Mouse (Mus musculus): ENCODE data around the gene Ino80b. TPM values are rescaled to one million over a fixed set of nuclear protein-coding genes. Genes with fewer than 3 reads are reported as not detected.
A peak's percentile ranks its signal among the peaks of the same experiment; 100 is the strongest.

Gene Ino80b
- polyA plus RNA-seq, 1 experiment from 2014 or later, result 13.5 TPM

- Histone ChIP-seq H3K27me3 (replicated peaks; ENCODE audit: control insufficient read depth, insufficient read depth, low read length) (no peaks in the 10 kb centered on the region), H3K9me3 (ENCODE audit: control insufficient read depth, low read length) (no peaks in the 10 kb centered on the region), H3K27ac (ENCODE audit: low read depth, low read length) (no peak overlapping the region), H3K4me1 (ENCODE audit: control insufficient read depth, insufficient read depth, low read depth, low read length) (peaks cover 8% of the 10 kb centered on the region), H3K4me3 (ENCODE audit: low read length) (no peak overlapping the region), H3K9ac (ENCODE audit: low read depth, low read length) (no peak overlapping the region), H3K36me3 (ENCODE audit: control insufficient read depth, insufficient read depth, low read length) (peaks cover 2% of the 10 kb centered on the region; the same call in 1 of the 2 replicates), H3K4me2 (ENCODE audit: low read length) (no peak overlapping the region)
- ATAC-seq, result no peak
- 75% methylated on average over 9 of the region's 9 CpGs for WGBS
These were observed 20.6 kb upstream of the Ino80b start for GRCm38 (mm10) chr6:83145805-83146204.

GRCm38 (mm10) chr6:83145209-83145608 is 20.0 kb upstream of the Ino80b start:
- H3K9ac ChIP-seq (ENCODE audit: low read depth, low read length), result no peak overlapping the region
- 74% methylated on average over 2 of the region's 2 CpGs for WGBS
- no peaks in the 10 kb centered on the region for H3K27me3 ChIP-seq (replicated peaks; ENCODE audit: control insufficient read depth, insufficient read depth, low read length)
- ATAC-seq, result no peak
- H3K27ac ChIP-seq (ENCODE audit: low read depth, low read length), result no peak overlapping the region
- no peak overlapping the region for H3K4me3 ChIP-seq (ENCODE audit: low read length)
- H3K4me1 ChIP-seq (ENCODE audit: control insufficient read depth, insufficient read depth, low read depth, low read length), result peaks cover 8% of the 10 kb centered on the region
- no peaks in the 10 kb centered on the region for H3K9me3 ChIP-seq (ENCODE audit: control insufficient read depth, low read length)
- no peak overlapping the region for H3K4me2 ChIP-seq (ENCODE audit: low read length)
- peaks cover 2% of the 10 kb centered on the region; the same call in 1 of the 2 replicates for H3K36me3 ChIP-seq (ENCODE audit: control insufficient read depth, insufficient read depth, low read length)

GRCm38 (mm10) chr6:83142886-83143285 is 17.7 kb upstream of the Ino80b start:
- Histone ChIP-seq H3K4me3 (ENCODE audit: low read length) (peak overlapping the region; percentile 42), H3K9ac (ENCODE audit: low read depth, low read length) (no peak overlapping the region), H3K27ac (ENCODE audit: low read depth, low read length) (no peak overlapping the region), H3K4me1 (ENCODE audit: control insufficient read depth, insufficient read depth, low read depth, low read length) (peaks cover 11% of the 10 kb centered on the region), H3K27me3 (replicated peaks; ENCODE audit: control insufficient read depth, insufficient read depth, low read length) (no peaks in the 10 kb centered on the region), H3K36me3 (ENCODE audit: control insufficient read depth, insufficient read depth, low read length) (no peaks in the 10 kb centered on the region), H3K4me2 (ENCODE audit: low read length) (peak overlapping the region; percentile 18; the same call in 1 of the 2 replicates), H3K9me3 (ENCODE audit: control insufficient read depth, low read length) (no peaks in the 10 kb centered on the region)
- ATAC-seq, result no peak
- WGBS, result 35% methylated on average over 11 of the region's 11 CpGs

- 3% methylated on average over 41 of the region's 41 CpGs for WGBS
- Histone ChIP-seq H3K4me3 (ENCODE audit: low read length) (peak overlapping the region; percentile 42), H3K27me3 (replicated peaks; ENCODE audit: control insufficient read depth, insufficient read depth, low read length) (no peaks in the 10 kb centered on the region), H3K9ac (ENCODE audit: low read depth, low read length) (peak overlapping the region; percentile 75), H3K4me1 (ENCODE audit: control insufficient read depth, insufficient read depth, low read depth, low read length) (peaks cover 11% of the 10 kb centered on the region), H3K9me3 (ENCODE audit: control insufficient read depth, low read length) (no peaks in the 10 kb centered on the region), H3K36me3 (ENCODE audit: control insufficient read depth, insufficient read depth, low read length) (no peaks in the 10 kb centered on the region), H3K27ac (ENCODE audit: low read depth, low read length) (no peak overlapping the region), H3K4me2 (ENCODE audit: low read length) (peak overlapping the region; percentile 83)
- ATAC-seq, result peak; percentile 32; the same call in 1 of the 2 replicates
These were observed 17.0 kb upstream of the Ino80b start for GRCm38 (mm10) chr6:83142211-83142731.

GRCm38 (mm10) chr6:83141636-83142035 is 16.4 kb upstream of the Ino80b start:
- ATAC-seq, result no peak
- Histone ChIP-seq H3K36me3 (ENCODE audit: control insufficient read depth, insufficient read depth, low read length) (no peaks in the 10 kb centered on the region), H3K4me2 (ENCODE audit: low read length) (peak overlapping the region; percentile 83), H3K4me3 (ENCODE audit: low read length) (peak overlapping the region; percentile 42), H3K9ac (ENCODE audit: low read depth, low read length) (peak overlapping the region; percentile 75), H3K27ac (ENCODE audit: low read depth, low read length) (no peak overlapping the region), H3K27me3 (replicated peaks; ENCODE audit: control insufficient read depth, insufficient read depth, low read length) (no peaks in the 10 kb centered on the region), H3K9me3 (ENCODE audit: control insufficient read depth, low read length) (no peaks in the 10 kb centered on the region), H3K4me1 (ENCODE audit: control insufficient read depth, insufficient read depth, low read depth, low read length) (peaks cover 11% of the 10 kb centered on the region)
- 40% methylated on average over 4 of the region's 4 CpGs for WGBS

GRCm38 (mm10) chr6:83140044-83140443 is 14.8 kb upstream of the Ino80b start:
- no peak overlapping the region for H3K27ac ChIP-seq (ENCODE audit: low read depth, low read length)

GRCm38 (mm10) chr6:83138056-83138455 is 12.8 kb upstream of the Ino80b start:
- Histone ChIP-seq H3K27me3 (replicated peaks; ENCODE audit: control insufficient read depth, insufficient read depth, low read length) (peaks cover 8% of the 10 kb centered on the region; the same call in 1 of the 2 replicates), H3K9ac (ENCODE audit: low read depth, low read length) (peak overlapping the region; percentile 58), H3K36me3 (ENCODE audit: control insufficient read depth, insufficient read depth, low read length) (no peaks in the 10 kb centered on the region), H3K9me3 (ENCODE audit: control insufficient read depth, low read length) (no peaks in the 10 kb centered on the region), H3K27ac (ENCODE audit: low read depth, low read length) (peak overlapping the region; percentile 89), H3K4me1 (ENCODE audit: control insufficient read depth, insufficient read depth, low read depth, low read length) (peaks cover 20% of the 10 kb centered on the region), H3K4me2 (ENCODE audit: low read length) (peak overlapping the region; percentile 54), H3K4me3 (ENCODE audit: low read length) (peak overlapping the region; percentile 38)
- WGBS, result 2% methylated on average over 11 of the region's 11 CpGs
- peak; percentile 24 for ATAC-seq

More at GRCm38 (mm10) chr6:83140044-83140443, 14.8 kb upstream of the Ino80b start:
- no peak overlapping the region for H3K4me3 ChIP-seq (ENCODE audit: low read length)
- H3K4me1 ChIP-seq (ENCODE audit: control insufficient read depth, insufficient read depth, low read depth, low read length), result peaks cover 20% of the 10 kb centered on the region
- WGBS, result 85% methylated on average over 8 of the region's 8 CpGs
- no peaks in the 10 kb centered on the region for H3K9me3 ChIP-seq (ENCODE audit: control insufficient read depth, low read length)
- peaks cover 8% of the 10 kb centered on the region; the same call in 1 of the 2 replicates for H3K27me3 ChIP-seq (replicated peaks; ENCODE audit: control insufficient read depth, insufficient read depth, low read length)
- H3K4me2 ChIP-seq (ENCODE audit: low read length), result no peak overlapping the region
- no peak for ATAC-seq
- H3K36me3 ChIP-seq (ENCODE audit: control insufficient read depth, insufficient read depth, low read length), result no peaks in the 10 kb centered on the region
- H3K9ac ChIP-seq (ENCODE audit: low read depth, low read length), result no peak overlapping the region

GRCm38 (mm10) chr6:83137576-83137950 is 12.3 kb upstream of the Ino80b start:
- Histone ChIP-seq H3K9ac (ENCODE audit: low read depth, low read length) (peak overlapping the region; percentile 58), H3K4me1 (ENCODE audit: control insufficient read depth, insufficient read depth, low read depth, low read length) (peaks cover 19% of the 10 kb centered on the region), H3K27me3 (replicated peaks; ENCODE audit: control insufficient read depth, insufficient read depth, low read length) (peaks cover 8% of the 10 kb centered on the region; the same call in 1 of the 2 replicates), H3K9me3 (ENCODE audit: control insufficient read depth, low read length) (no peaks in the 10 kb centered on the region), H3K27ac (ENCODE audit: low read depth, low read length) (peak overlapping the region; percentile 89), H3K4me3 (ENCODE audit: low read length) (peak overlapping the region; percentile 38), H3K4me2 (ENCODE audit: low read length) (peak overlapping the region; percentile 54), H3K36me3 (ENCODE audit: control insufficient read depth, insufficient read depth, low read length) (no peaks in the 10 kb centered on the region)
- peak; percentile 62 for ATAC-seq
- 3% methylated on average over 12 of the region's 12 CpGs for WGBS

- Histone ChIP-seq H3K4me1 (ENCODE audit: control insufficient read depth, insufficient read depth, low read depth, low read length) (peaks cover 14% of the 10 kb centered on the region), H3K9me3 (ENCODE audit: control insufficient read depth, low read length) (no peaks in the 10 kb centered on the region), H3K4me2 (ENCODE audit: low read length) (peak overlapping the region; percentile 54), H3K9ac (ENCODE audit: low read depth, low read length) (peak overlapping the region; percentile 58), H3K36me3 (ENCODE audit: control insufficient read depth, insufficient read depth, low read length) (no peaks in the 10 kb centered on the region), H3K27me3 (replicated peaks; ENCODE audit: control insufficient read depth, insufficient read depth, low read length) (peaks cover 8% of the 10 kb centered on the region; the same call in 1 of the 2 replicates), H3K4me3 (ENCODE audit: low read length) (peak overlapping the region; percentile 38), H3K27ac (ENCODE audit: low read depth, low read length) (peak overlapping the region; percentile 89)
- ATAC-seq, result peak; percentile 74
- under 1% methylated on average over 24 of the region's 26 CpGs for WGBS
These were observed 11.8 kb upstream of the Ino80b start for GRCm38 (mm10) chr6:83136881-83137575.

Measured in hindbrain, embryonic 16.5 days (tissue).